Mouse (Mus musculus) bone marrow, adult 2 months (tissue): ENCODE measurements around the gene Mss51.

Source experiments
- CTCF ChIP-seq: fragments of 200-500 bp; IDR thresholded peaks from 2 replicates; pipeline ENCODE4 v1.5.1; 2011; ENCODE audit warnings: low read length, control low read depth; ENCODE audit not compliant: control insufficient read depth, insufficient read depth
- POLR2A ChIP-seq: fragments of 200-500 bp; IDR thresholded peaks from 2 replicates; pipeline ENCODE4 v1.6.1; 2011; ENCODE audit warnings: low read depth, mild to moderate bottlenecking, control low read depth, low read length, borderline replicate concordance; ENCODE audit not compliant: control insufficient read depth

DNA sequence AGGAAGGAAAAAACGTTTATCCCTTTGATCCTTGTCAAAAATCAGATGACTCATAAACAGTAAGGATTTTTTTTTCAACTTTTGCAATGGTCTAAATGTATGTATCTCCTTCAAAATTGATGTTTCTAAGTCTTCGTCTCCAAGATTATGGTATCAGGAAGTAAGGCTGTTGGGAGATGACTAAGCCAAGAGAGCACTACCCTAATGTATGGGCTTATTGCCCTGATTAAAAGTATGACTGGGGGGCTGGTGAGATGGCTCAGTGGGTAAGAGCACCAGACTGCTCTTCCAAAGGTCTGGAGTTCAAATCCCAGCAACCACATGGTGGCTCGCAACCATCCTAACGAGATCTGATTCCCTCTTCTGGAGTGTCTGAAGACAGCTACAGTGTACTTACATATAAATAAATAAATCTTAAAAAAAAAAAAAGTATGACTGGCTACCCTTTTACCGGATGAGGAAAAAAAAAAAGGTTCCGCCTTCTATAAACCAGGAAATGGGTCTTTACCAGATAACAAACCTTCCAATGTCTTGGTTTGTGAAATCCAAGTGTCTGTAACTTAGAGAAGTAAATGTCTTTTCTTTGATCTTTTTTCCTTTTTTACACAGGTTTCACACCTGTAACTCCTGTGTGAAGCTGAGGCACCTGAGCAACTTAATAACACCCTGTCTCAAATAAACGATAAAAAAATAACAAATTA lies 14.5 kb downstream of the Mss51 start:
- TF ChIP-seq CTCF = no peak
- TF ChIP-seq POLR2A = no peak
